Mouse (Mus musculus) layer of hippocampus, adult 11-12 months (tissue): Measurements from ENCODE around the gene H2-Ke6.

ENCODE experiments used
- DNase-seq: peaks from one replicate; pipeline ENCODE4 v3.0.0; 2022; ENCODE audit warnings: low spot score

The H2-Ke6 gene

GRCm38 (mm10) chr17:33995651-33996050 lies 32.2 kb downstream of the H2-Ke6 start:
- DNase-seq, result no peak

- no peak for DNase-seq
Observed at GRCm38 (mm10) chr17:33994959-33995358, 32.9 kb downstream of the H2-Ke6 start.

GRCm38 (mm10) chr17:33991788-33992664 lies 35.8 kb downstream of the H2-Ke6 start:
- DNase-seq, result no peak

- peak; percentile 58 for DNase-seq
Observed at GRCm38 (mm10) chr17:33982136-33982535, 45.7 kb downstream of the H2-Ke6 start.

GRCm38 (mm10) chr17:33981192-33981909 lies 46.5 kb downstream of the H2-Ke6 start:
- DNase-seq, result peak; percentile 95

GRCm38 (mm10) chr17:33980181-33981035 lies 47.5 kb downstream of the H2-Ke6 start:
- DNase-seq, result no peak

- no peak for DNase-seq
Observed at GRCm38 (mm10) chr17:33979512-33980050, 48.3 kb downstream of the H2-Ke6 start.

- DNase-seq, result peak; percentile 75
Observed at GRCm38 (mm10) chr17:33978631-33979031, 49.2 kb downstream of the H2-Ke6 start.

GRCm38 (mm10) chr17:33977861-33978557 lies 49.9 kb downstream of the H2-Ke6 start:
- DNase-seq, result no peak
